Mouse (Mus musculus) lung, postnatal 14 days (tissue): ENCODE measurements around the gene Bbs9.

Experiments used
- DNase-seq: peaks from one replicate; pipeline ENCODE4 v3.0.0; 2021

Bbs9 gene

DNA sequence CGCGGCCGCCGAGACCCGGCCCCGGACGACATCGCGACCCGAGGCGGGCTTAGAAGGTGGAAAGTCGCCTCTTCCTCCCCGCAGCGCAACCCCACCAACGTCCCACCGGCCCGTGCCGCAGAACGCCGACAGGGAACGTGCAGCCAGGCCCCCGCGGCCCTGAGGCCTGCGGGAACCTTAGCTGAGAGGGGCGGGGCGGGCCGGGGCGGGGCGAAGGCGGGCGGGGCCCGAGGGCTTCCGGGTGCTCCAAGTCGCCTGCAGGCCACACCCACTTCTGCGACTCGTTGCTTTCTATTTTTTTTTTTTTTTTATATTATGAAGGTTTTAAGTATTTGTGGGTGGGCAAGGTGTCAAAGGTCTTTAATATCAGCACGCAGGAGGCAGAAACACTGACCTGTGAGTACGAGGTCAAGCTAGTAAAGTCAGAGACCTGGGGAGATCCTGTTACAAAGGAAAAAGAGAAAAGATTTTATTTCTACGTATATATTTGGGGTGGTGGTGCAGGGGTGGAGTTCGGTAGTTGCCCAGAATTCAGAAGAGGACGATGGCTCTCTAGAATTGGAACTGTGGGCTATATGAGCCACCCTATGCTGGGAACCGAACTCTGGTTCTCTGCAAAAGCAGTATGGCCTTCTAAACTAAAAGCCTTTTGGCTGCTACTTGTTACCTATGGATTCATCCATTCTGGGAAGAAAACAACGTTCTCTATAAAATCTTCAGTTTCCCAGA is 7.2 kb upstream of the Bbs9 start:
- DNase-seq, result peak; percentile 69

DNA sequence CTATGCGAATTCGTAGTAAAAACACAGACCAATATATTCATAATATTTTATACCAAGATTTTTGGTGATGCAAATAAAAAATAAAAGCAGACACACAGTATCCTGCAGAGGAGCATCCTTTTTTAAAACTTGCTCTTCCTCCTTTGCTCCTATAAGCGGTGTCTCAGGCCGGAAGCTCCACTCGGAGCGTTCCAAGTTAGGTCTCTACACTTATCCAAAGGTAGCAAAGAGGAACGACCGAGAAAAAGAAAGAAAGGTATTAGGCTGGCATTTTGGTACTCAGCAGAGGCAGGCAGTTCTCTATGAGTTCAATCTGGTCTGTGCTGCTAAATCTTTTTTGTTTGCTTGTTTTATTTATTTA is 6.6 kb upstream of the Bbs9 start:
- DNase-seq, result no peak

DNA sequence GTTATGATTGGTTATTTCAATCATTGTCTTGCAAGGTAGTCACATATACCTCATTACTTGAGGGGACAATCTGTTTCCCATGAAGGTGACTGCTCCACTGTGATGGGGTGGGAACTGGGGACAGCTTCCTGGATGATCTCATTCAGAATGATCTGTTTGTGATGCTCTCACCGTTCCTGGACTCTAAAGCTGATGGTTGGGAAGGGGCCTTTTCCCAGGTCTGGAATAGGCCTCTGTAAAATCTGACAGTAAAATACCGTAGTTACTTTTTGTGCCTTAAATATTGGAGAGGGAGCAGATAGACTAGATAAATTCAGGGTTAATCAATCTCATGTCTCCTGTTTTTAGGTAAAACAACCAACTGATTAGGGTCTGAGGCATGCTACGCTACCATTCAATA is 5.9 kb upstream of the Bbs9 start, which contains the start of gene Rp9:
TSS of gene Rp9 (minus strand) at position 101 of the 400 bp plus-strand sequence.
- no peak for DNase-seq

DNA sequence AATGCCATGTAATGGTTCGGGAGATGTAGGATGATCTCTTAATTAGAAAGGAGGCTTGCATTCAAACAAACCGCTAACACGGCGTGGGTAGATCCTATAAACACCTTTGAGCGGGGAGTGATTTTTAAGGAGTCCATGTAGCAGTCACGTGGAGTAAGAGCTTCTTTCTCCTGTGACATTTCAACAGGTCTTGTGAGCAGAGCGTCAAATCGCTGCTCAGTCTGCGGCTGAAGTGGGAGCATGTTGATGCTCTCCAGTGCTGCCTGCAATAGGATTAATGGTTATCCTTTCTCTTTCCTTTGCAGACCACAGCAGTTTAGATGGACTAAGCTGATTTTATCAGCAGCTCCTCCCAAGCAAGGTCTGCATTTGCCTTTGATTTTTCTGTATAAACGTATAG is 750 bp downstream of the Bbs9 start:
- DNase-seq, result no peak

DNA sequence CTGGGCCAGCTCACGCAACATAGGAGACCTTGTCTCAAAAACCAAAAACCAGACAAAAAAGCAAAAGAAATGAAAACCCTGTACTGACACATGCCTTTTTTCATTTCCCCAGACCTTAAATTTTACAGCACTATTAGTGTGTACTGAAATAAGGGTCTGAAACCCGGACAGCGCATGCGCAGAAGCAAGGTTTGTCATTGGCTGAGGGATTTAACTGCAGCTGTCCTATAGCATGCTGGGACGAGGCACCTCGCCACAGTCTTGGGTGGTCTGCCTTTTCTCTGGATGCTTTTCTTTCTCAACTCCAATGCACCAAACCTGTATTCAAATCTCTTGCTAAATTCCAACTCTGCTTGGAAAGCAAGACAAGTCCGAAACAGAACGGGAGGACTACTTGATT is 3.4 kb downstream of the Bbs9 start:
- no peak for DNase-seq

DNA sequence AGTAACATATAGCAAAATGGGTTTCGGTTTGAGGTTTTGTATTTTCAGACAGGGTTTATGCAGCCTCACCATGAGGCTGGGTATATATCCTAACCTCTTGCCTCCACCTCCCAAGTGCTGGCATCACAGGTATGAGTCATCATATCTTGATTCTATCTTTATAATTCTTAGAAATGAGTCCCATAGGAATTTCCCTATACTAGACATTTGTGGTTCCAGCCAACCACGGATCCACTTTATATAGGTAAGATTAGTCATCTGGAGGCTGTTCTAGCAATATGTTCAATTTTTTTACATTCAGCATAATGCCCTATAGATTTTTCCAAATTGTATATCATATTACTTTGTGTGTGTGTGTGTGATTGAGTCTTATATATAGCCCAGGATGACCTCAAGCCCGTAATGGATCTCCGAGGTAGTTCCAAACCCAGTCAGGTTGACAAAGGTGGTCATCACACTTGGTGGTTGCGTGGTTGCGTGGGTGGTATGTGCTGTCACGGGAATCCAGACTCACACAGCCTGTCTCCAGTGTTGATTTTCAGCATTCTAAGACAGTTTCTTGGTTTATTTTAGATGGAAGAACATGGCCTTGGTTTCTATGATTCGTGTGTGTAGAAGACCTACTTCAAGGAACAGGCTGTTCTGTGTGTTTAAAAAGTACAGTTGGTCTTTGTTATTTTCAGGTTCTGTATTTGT is 8.5 kb downstream of the Bbs9 start:
- no peak for DNase-seq

DNA sequence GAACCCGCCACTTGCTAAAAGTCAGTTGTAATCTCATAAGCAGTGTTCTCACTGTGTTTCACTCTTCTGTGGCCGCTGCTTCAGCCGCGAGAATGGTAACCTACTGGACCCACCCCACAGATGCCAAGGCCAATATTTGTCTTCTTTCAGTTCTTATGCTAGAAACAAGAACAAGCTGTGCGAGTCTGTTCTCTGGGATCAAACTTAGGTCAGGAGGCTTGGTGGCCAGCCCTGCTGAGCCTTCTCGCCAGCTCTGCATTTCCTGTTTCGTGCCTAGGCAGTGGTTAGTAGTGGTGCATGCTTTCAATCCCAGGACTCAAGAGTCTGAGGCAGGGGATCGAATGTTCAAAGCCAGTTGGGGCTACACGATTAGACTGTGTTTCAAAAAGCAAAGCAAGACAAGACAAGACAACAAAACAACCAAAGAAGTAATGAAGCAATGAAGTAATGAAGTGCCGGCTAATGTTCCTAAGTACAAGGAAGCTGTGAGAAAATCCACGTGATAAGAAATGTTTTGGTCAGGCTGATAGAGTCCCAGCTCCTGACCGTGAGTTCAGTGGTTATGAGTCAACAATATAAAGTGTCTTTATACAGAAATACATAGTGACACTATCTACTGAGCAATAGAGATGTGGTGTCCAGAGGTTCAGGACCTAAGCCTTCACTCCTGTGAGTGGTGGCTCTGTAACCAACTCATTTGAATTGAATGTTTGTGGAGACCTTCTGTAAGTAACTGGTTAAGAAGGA is 9.2 kb downstream of the Bbs9 start:
- DNase-seq, result peak; percentile 9

DNA sequence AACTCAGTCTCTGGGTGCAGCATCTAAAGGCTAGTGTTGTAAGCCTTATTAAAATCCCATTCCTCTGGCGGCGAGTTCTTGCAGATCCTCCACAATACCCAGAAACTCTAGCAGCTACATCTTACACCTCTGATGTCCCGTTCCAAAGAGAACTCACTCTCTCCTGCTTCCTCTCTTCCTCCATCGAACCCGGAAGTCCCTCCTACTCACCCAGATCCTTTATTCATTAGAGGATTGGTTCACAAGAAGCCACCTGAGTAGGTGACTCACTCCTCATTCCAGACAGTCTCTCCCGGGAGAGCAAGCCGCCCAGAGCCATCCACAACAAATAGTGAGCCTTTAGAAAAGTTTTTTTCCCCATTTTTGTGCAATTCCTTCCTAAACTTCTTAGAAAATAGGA is 10.7 kb downstream of the Bbs9 start:
- DNase-seq, result no peak

DNA sequence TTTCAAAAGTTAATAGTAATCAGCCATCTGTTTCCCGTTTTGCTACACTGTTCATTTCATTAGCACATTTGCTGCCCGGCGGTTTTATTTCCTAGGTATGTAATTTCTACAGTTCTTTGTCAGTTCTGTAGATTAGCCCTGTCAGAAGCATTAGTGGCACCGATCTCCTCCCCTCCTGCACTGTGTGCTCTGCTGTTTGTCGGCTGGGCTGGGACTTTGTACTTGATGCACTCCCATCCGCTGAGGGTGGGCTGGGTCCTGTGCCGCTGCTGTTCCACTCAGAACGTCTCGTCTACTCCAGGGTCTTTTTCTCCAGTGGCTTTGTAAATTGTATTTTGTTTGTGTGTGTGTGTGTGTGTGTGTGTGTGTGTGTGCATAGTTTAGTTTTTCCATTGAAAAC is 13.4 kb downstream of the Bbs9 start:
- DNase-seq, result no peak

DNA sequence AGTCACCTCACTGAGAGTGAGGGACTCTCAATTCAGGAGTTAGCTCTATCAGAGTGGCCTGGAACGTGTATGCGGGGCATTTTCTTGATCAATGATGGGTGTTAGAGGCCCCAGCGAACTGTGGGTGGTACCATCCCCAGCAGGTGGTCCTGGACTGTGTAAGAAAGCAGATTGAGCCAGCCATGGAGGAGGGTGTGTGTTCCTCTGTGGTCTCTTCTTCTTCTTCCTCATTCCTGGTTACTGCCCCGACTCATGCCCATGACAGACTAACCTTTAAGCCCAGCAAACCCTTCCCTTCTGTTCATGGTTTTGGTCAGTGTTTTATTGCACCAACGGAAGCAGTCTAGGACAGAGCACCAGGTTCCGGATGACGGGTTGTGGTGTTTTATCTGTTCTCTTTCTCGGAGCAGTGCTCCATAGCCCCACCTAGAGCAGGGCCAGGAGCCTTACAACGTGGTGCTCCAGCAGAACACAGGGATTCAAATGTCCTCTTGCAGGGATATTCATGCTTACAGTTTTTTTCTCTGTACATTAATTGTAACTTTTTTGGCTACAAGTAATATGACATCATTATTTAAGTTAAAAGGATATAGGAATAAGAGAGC is 18.8 kb downstream of the Bbs9 start:
- no peak for DNase-seq

DNA sequence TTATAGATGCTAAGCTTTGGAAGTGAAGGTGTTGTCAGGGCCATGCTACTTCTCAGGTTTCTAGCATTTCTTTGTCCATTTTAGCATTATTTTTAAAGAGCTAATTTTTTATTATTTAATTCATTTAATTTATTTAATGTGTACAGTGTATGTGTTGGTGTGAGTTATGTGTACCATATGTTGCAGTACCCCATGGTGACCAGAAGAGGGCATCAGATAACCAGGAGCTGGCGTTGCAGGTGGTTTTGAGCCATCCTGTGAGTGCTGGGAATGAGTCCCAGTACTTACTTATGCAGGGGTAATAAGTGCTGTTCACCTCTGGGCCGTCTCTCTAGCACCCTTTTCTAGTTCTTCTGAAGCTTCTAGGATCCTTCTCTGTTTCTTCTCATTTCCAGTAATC is 19.6 kb downstream of the Bbs9 start:
- DNase-seq, result no peak

DNA sequence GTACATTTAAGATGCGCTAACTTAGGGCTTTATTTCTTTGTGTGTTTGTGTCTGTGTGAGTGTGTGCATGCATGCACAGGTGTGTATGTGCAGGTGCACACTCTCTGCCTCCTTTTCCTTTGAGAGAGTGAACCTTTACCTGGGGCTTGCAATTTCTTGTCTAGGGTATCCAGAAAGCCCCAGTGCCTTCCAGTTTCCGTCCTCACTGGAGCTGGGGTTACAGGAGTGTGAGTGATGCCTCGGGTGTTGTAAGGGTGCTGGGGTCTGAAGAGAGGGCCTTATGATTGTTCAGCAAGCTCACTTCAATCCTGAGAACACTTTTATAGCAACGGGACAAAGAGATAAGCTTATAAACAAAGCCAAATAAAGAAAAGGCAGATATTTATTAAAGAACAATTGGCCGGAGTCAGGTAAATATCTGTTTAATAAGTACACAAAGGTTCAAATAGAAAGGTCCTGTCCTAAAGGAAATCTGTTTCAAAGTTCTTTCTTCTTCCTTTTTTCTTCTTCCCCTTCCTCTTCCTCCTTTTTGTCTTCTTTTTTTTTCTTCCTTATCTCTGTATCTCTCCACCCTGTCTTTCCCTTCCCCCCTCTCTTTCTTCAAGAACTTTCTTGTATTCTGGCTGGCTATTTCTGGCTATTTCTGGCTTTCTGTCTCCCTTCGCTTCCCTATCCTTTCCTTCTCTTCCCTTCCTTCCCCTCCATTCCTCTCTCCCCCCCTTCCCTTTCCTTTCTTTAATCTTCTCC is 21.7 kb downstream of the Bbs9 start:
- DNase-seq, result no peak

DNA sequence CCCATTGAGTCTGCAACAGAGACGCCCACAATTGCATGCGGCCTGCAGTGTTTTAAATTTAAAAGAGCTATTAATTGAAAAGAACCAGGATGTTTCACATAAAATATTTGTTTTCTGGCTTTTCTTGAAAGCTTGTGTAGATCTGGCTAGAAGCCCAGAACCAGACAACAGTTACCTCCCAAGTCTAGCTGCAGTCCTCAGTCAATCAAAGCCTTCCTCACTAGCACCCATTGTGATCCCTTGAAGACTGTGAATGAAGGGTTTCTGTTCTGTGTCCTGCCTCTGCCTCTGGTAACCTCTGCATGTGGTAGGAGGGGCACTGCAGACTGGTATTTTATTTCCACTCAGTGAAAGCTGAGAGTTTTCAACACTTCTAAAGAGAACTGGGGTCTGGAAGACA is 27.5 kb downstream of the Bbs9 start:
- no peak for DNase-seq

DNA sequence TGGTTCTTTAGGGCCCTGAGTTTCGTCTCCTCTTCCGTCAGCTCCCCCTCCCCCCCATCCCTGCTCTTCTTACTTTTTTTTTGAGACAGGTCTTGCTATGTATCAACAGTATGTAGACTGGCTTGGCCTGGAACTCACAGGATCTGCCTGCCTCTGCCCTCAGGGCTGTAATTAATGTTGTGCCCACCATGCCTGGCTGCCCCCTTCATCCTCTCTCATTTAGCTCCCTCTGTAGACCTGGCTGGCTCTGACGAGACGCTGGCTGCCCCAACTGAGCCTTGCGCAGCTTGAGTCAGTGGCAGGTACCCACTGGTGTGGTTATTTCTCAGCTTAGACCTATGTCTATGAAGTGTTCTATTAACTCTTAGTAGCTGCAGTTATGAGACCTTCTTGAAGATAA is 28.1 kb downstream of the Bbs9 start:
- no peak for DNase-seq

DNA sequence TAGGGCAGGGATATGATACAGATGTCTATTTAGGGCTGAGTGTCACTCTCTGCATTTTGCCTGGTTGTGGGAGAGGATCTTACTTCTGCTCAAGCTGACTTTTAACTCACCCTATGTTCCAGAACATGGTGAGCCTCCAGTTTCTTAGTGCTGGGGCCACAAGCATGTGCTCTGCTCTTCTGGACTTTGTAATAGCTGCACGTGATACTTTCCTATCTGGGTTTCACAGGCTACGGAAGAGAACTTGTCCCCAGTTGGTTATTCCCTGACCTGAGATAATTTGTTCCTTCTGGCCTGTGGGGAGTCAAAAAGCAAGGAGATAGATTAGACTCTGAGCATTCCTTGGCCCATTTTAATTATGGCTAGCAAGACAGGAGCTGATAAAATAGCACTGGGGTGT is 30.1 kb downstream of the Bbs9 start:
- DNase-seq, result no peak

DNA sequence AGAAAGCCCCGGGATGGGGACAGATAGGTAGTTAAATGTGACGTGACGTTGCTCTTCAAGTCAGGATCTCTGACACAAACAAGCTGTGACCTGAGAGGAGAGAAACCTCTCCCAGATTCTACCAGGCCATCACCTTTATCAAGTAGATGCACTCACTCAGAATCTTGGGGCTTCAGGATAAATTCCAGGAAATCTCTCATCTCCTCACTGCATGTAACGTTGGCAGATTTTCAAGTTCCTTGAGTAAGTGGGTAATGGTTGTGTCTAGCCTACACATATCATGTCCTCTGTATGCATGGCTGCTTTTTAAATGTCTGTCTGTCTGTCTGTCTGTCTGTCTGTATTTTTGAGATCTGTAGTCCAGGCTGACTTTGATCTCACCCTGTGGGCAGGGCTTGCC is 39.6 kb downstream of the Bbs9 start:
- no peak for DNase-seq

DNA sequence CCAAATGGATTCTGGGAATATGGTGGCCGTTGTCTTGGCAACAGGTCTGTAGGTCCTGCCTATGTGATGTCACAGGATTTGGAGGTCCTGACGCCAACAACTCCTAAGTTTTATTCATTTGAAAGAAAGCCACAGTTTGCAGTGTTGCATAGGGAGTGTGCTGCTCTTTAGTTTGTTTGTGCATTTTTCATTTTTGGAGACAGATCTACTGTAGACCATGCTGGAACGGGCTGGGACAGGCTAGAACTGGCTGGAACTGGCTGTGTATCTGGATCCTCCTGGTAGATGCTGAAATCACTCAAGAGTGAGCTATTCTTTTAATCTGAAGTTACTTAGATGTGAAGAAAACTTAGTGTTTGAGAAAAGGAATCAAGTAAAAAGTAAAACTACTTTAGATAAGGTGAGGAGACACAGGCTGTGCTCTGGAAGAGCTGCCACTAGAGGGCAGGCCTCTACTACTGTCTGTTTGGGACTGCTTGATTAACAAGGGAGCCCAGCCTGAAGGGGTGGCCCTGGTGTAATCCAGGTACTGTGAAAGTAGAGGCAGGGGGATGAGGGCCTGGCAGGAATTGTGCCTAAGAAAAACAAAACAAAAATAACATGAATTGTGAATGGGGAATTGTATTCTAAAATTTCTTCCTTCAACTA is 43.0 kb downstream of the Bbs9 start:
- DNase-seq, result peak; percentile 39

DNA sequence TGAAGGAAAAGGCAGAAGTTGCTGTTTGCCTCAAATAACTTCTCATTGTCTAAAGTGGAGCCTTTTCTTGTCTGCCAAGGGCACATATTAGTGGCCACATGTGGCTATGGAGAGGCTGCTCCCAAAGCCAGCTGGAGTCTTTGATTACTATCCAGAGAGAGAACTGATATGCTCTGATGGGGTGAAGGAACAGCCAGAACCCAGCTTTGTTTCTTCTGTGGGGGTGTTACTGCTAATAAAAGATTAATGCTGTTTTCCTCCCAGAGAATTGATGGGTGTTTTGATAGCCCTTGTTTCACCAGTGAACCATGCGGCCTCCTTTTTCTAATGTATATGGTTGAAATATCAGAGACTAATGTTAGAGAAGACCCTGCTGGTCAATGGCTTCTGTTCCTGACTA is 47.9 kb downstream of the Bbs9 start:
- no peak for DNase-seq

DNA sequence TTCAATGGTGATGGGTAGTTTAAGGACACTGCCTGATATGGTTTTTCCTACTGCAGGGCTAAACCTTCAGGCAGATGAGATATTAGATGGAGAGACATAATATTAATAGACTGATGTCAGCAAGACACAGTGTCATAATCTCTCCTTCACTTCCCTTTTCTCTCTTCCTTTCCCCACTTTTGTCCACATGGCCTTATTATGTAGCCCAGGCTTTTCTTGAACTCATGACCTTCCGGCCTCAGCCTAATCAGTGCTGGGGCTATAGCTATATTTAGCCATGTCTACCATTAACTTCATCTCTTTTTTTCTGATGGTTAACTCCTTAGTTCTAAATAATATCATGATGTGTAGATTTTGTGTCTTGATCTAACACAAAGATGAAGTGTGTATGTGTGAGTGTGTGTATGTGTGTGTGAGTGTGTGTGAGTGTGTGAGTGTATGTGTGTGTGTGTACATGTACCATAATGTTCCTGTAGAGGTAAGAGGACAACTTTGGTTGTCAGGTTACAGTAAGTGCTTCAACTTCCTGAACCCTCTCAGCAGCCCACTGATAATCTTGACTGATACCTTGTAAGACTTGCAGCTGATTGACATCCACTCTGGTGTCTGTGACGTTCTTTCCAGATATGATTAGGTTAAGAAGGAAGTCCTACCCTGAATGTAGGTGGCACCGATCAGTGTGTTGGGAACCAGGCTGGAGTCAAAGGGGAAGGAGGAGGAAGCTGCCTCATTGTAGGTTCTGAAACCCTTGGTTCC is 55.4 kb downstream of the Bbs9 start:
- DNase-seq, result no peak

DNA sequence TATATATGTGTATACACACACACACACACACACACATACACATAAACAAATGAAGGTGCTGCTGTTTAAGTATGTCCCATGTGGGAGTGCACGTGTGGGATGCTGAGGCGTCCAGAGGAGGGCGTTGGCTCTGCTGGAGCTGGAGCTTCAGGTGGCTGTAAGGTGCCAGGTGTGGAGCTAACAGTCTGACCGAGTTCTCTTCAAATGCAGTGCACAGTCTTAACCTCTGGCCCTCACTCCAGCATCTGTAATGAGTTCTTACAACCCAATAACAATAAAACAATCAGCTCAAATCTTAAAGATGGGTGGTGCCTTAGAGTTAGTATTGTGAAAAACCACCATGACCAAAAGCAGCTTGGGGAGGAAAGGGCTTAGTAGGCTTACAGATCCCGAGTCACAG is 56.6 kb downstream of the Bbs9 start:
- DNase-seq, result no peak

DNA sequence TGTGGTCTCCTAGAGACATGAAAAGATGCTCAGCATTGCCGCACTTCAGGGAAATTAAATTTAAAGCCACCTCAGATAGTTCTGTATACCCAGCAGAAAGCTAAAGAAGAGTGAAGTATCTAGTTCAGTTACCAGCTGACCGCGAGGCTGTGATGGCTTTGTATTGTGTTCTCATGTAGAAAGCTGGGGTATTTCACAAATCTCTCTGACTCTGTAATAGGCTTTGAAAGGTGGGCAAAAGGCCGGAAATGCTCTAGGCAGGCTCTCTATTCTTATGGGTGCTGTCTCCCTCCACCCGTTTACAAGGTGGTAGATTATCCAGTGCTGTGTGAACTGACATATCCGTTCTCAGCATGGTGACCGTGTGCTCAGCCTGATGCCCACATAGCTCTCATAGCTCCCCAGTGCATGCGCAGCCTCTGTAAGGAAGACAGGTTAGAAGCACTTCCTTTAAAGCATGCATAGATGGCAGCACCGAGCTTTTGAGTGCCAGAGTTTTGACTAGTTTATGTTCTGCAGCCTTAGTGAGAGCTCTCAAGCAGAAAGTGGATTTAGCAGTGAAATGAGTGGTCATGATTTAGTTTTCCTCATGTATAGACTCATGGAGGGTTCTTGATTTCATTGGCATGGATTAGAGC is 57.4 kb downstream of the Bbs9 start:
- peak; percentile 39 for DNase-seq
